Mouse (Mus musculus): Measurements from ENCODE around the gene Cacna2d4. TPM values are rescaled to one million over a fixed set of nuclear protein-coding genes. Genes with fewer than 3 reads are reported as not detected.

The Cacna2d4 gene
- total and polyA plus RNA-seq, 2 experiments from 2014 or later: 0.48 to 0.62 TPM

- DNase-seq: no peak
- no peak overlapping the region for H3K9ac ChIP-seq
- no peaks in the 10 kb centered on the region for H3K4me1 ChIP-seq (ENCODE audit: insufficient read depth)
- no peaks in the 10 kb centered on the region for H3K27me3 ChIP-seq (ENCODE audit: insufficient read depth, low read length)
- TF ChIP-seq CTCF (IDR thresholded peaks at IDR 0.05; ENCODE audit: low read depth): no peak
- no peaks in the 10 kb centered on the region for H3K36me3 ChIP-seq (ENCODE audit: insufficient read depth)
- H3K9me3 ChIP-seq (ENCODE audit: low read length): no peaks in the 10 kb centered on the region
- 89% methylated on average over 8 of the region's 8 CpGs for WGBS
- H3K27ac ChIP-seq (ENCODE audit: low read depth, low read length): no peak overlapping the region
- no peak overlapping the region for H3K4me2 ChIP-seq (ENCODE audit: low read depth)
- no peak for ATAC-seq
- H3K4me3 ChIP-seq (ENCODE audit: low read depth, low read length): no peak overlapping the region
Observed at GRCm38 (mm10) chr6:119401545-119402304, 165.4 kb downstream of the Cacna2d4 start.

Other genes with a start within 250 kb of the Cacna2d4 start
- 24.0 and 29.6 TPM in 2 replicates for gene Dcp1b, start 61.3 kb upstream of the Cacna2d4 start, total RNA-seq (2014; rRNA removed)
- gene Dcp1b, start 61.3 kb upstream of the Cacna2d4 start, polyA plus RNA-seq (2015; fragmentation: Nextera tagmentation; extraction: Ambion mirVana): 12.3 and 12.5 TPM in 2 replicates
- gene Cacna1c, start 40.1 kb upstream of the Cacna2d4 start, total RNA-seq (2014; rRNA removed): 36.2 and 43.3 TPM in 2 replicates
- 3.2 and 4.2 TPM in 2 replicates for gene Cacna1c, start 40.1 kb upstream of the Cacna2d4 start, polyA plus RNA-seq (2015; fragmentation: Nextera tagmentation; extraction: Ambion mirVana)
- gene Lrtm2, start 94.2 kb downstream of the Cacna2d4 start, total RNA-seq (2014; rRNA removed): 12.8 and 17.8 TPM in 2 replicates
- 8.8 and 12.7 TPM in 2 replicates for gene Lrtm2, start 94.2 kb downstream of the Cacna2d4 start, polyA plus RNA-seq (2015; fragmentation: Nextera tagmentation; extraction: Ambion mirVana)
- 42.9 and 46.9 TPM in 2 replicates for gene Adipor2, start 181.2 kb downstream of the Cacna2d4 start, total RNA-seq (2014; rRNA removed)
- 24.6 and 34.0 TPM in 2 replicates for gene Adipor2, start 181.2 kb downstream of the Cacna2d4 start, polyA plus RNA-seq (2015; fragmentation: Nextera tagmentation; extraction: Ambion mirVana)
- 40.3 and 54.5 TPM in 2 replicates for gene Fbxl14, start 243.1 kb downstream of the Cacna2d4 start, total RNA-seq (2014; rRNA removed)
- gene Fbxl14, start 243.1 kb downstream of the Cacna2d4 start, polyA plus RNA-seq (2015; fragmentation: Nextera tagmentation; extraction: Ambion mirVana): 1.9 and 2.2 TPM in 2 replicates

All from forebrain, postnatal 0 days (tissue).